Mouse (Mus musculus) embryonic facial prominence, embryonic 12.5 days (tissue): Measurements from ENCODE around the gene Gm6096. TPM values are rescaled to one million over a fixed set of nuclear protein-coding genes. Genes with fewer than 3 reads are reported as not detected.

ENCODE experiments used
- ATAC-seq: fragments of 200-750 bp; cut with Nextera tagmentation; 2 replicates; pipeline ENCODE4 v1.8.0; 2017; ENCODE audit not compliant: insufficient number of reproducible peaks, insufficient read depth, low FRiP score, low TSS enrichment
- H3K27ac ChIP-seq: fragments of 300-500 bp; sonication (generic); 2 replicates; pipeline ENCODE4 v1.5.1; 2016; ENCODE audit warnings: mild to moderate bottlenecking
- H3K27me3 ChIP-seq: fragments of 300-500 bp; sonication (generic); 2 replicates; pipeline ENCODE4 v1.6.1; 2016; ENCODE audit warnings: mild to moderate bottlenecking, moderate library complexity
- H3K36me3 ChIP-seq: fragments of 300-500 bp; sonication (generic); 2 replicates; pipeline ENCODE4 v1.6.1; 2016; ENCODE audit warnings: mild to moderate bottlenecking
- H3K4me1 ChIP-seq: fragments of 300-500 bp; sonication (generic); 2 replicates; pipeline ENCODE4 v1.6.1; 2016
- H3K4me2 ChIP-seq: fragments of 300-500 bp; sonication (generic); replicated peaks from 2 replicates; pipeline ENCODE4 v1.6.1; 2016; ENCODE audit warnings: mild to moderate bottlenecking, moderate library complexity
- H3K4me3 ChIP-seq: fragments of 300-500 bp; sonication (generic); 2 replicates; pipeline ENCODE4 v1.5.1; 2016; ENCODE audit warnings: mild to moderate bottlenecking
- H3K9ac ChIP-seq: fragments of 300-500 bp; sonication (generic); 2 replicates; pipeline ENCODE4 v1.6.1; 2016; ENCODE audit warnings: mild to moderate bottlenecking, moderate library complexity
- H3K9me3 ChIP-seq: fragments of 300-500 bp; sonication (generic); 2 replicates; pipeline ENCODE4 v1.6.1; 2016; ENCODE audit warnings: mild to moderate bottlenecking, moderate library complexity
- WGBS: fragments of 180-500 bp; shearing (Covaris S2); methylation state at CpG from one replicate; pipeline ENCODE4 v1.1.7; 2016; 5-methylcytosine and 5-hydroxymethylcytosine counted together
- polyA plus RNA-seq: library from polyadenylated mRNA; unstranded; fragments of >200 nt; fragmentation: Nextera tagmentation; extraction: Ambion mirVana; gene quantifications from 2 replicates; pipeline ENCODE4 v1.2.1, GENCODE M21; 2016

Gm6096 gene
- polyA plus RNA-seq, 1 experiment from 2014 or later = not detected

DNA sequence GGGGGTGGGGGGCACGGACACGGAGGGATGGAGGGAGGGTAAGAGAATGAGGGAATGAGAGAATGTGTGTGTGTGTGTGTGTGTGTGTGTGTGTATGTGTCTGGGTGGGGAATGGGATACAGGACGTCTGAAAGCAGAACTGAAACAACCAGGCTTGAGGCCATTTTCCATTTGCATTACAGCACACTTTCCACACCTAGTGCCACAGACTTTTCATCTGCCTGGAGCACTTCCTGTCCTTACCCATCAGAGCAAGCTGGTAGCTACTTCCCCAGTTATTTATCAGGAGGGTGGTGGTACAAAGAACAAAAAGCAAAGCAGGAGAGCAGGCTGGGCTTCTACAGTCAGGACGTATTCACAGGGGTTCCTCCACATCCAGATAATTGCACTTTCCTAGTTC lies 21.6 kb downstream of the Gm6096 start:
- 0 out of 2 replicates have a peak, but pooled peaks cover 3% of the 10 kb centered on the region for H3K36me3 ChIP-seq
- ATAC-seq = no peak
- 57% methylated on average over 4 of the region's 4 CpGs for WGBS

DNA sequence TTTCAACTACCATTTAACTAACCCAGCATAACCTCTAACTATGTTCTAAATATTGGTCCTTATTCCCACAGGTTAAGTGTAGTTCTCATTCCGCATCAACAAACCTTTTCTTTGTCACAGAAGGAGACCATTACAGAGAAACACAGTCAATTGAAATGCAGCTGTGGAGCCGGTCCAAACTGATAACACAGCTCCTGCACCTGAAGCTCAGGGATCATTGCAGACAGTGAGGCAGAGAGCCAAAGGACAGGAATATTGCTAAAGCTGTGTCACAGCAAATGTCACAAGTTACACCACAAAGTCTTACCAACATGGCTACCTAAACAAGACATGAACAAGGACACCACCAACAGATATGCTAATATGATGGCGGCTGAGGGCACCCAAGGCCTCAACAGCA lies 25.2 kb downstream of the Gm6096 start:
- WGBS = 90% methylated on average over 3 of the region's 3 CpGs
- H3K9me3 ChIP-seq = no peaks in the 10 kb centered on the region
- no peak overlapping the region for H3K9ac ChIP-seq
- H3K4me3 ChIP-seq = no peak overlapping the region
- no peaks in the 10 kb centered on the region for H3K4me1 ChIP-seq
- H3K27me3 ChIP-seq = no peaks in the 10 kb centered on the region
- H3K36me3 ChIP-seq = 0 out of 2 replicates have a peak, but pooled peaks cover 3% of the 10 kb centered on the region
- H3K27ac ChIP-seq = no peak overlapping the region
- ATAC-seq = no peak
- H3K4me2 ChIP-seq = no peak overlapping the region

More for the DNA sequence above, 21.6 kb downstream of the Gm6096 start:
- H3K4me2 ChIP-seq = no peak overlapping the region
- H3K9ac ChIP-seq = no peak overlapping the region
- H3K27ac ChIP-seq = no peak overlapping the region
- no peak overlapping the region for H3K4me3 ChIP-seq
- H3K27me3 ChIP-seq = no peaks in the 10 kb centered on the region
- H3K4me1 ChIP-seq = peaks cover 11% of the 10 kb centered on the region; the same call in 1 of the 2 replicates
- no peaks in the 10 kb centered on the region for H3K9me3 ChIP-seq

DNA sequence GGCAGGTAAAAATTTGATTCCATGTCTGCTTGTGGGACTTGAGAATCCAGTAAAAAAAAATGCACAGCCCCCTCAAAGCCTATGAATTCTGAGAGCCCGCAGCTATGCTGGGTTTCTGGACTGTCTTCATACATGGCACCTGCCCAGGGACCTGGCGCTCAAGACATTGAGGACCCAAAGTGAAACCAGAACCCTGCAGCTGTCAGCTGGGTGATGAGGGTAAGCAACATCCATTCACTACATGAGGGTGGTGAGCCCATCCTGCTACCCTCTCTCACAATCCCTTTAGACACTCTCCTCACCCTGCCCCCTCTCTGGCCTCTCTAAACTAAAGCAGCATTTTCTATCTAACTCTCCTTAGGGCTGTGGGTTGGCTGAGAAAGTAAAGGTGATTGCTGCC lies 26.8 kb downstream of the Gm6096 start:
- H3K9ac ChIP-seq = no peak overlapping the region
- H3K4me1 ChIP-seq = no peaks in the 10 kb centered on the region
- 0 out of 2 replicates have a peak, but pooled peaks cover 3% of the 10 kb centered on the region for H3K36me3 ChIP-seq
- 88% methylated on average over 2 of the region's 2 CpGs for WGBS
- no peak overlapping the region for H3K4me3 ChIP-seq
- no peak for ATAC-seq
- H3K4me2 ChIP-seq = no peak overlapping the region
- no peaks in the 10 kb centered on the region for H3K9me3 ChIP-seq
- no peak overlapping the region for H3K27ac ChIP-seq
- H3K27me3 ChIP-seq = no peaks in the 10 kb centered on the region

DNA sequence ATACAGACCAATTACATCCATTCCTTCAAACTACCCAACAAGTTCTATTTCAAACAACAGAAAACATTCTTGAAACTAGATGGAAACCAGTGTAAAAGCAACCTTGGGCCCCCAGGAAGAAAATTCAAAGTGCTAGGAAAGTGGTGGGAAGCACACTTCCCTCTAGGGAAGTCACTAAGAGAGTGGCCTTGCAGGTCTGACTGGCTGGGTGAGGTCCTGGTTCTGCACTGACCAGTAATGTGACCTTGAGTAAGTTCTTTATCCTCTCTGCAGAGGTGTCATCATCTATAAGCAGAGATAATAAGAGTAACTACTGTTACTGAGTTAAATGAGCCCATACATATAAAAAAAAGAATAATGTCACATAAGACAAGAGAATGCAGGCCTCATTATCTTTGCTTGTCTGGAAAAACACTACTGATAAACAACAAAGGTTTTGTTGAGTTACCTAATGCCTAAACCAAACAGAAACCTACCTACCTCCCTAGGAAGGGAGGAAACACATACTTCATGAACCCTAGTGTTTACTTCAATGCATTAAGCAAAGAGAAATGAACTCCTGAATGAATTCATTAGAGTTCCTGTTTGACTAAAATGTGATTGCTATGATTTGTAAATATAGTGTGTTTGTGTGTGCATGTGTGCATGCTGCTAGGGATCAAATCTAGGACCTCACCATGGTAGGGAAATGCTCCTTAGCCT lies 39.8 kb downstream of the Gm6096 start:
- Histone ChIP-seq H3K36me3 (no peaks in the 10 kb centered on the region; the same call in 1 of the 2 replicates), H3K27me3 (no peaks in the 10 kb centered on the region), H3K9me3 (no peaks in the 10 kb centered on the region), H3K4me1 (no peaks in the 10 kb centered on the region), H3K27ac (no peak overlapping the region), H3K4me2 (no peak overlapping the region), H3K4me3 (no peak overlapping the region), H3K9ac (no peak overlapping the region)
- ATAC-seq = no peak

DNA sequence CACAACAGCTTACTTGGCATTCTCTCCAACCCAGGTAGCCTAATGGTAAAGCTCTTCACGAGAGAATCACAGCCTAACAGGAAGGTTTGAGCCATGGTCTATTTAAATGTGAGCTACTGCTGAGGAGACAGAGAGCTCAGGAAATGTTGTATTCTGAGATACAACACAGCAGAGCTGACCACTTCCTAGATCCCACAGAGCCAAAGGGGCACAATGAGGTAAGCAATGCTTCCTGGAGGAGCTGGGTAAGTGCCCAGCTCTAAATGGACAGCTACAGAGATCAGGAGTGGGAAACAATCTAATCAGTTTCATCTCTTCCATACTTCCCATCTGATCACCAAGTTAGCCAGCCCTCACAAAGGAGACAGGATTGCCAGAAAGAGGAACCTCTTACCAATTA lies 40.4 kb downstream of the Gm6096 start:
- H3K36me3 ChIP-seq = no peaks in the 10 kb centered on the region
- 76% methylated on average over 1 of the region's 1 CpGs for WGBS
- H3K9me3 ChIP-seq = no peaks in the 10 kb centered on the region

DNA sequence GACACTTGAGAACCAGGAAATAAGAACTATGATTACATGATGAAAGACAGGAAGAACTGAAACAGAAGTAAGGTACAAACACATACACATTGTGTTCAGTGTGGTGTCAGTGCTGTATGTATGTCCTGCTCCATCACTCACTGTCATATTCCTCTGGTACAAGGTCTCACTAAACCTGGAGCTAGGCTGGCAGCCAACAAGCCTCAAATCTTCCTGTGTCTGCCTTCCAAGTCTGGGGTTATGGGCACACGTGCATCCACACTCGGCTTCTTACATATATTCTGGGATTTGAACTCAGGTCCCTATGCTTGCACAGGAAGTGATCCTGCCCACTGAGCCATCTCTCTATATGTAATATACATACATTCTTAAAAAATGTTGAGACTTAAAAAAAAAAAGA lies 41.8 kb downstream of the Gm6096 start:
- 93% methylated on average over 2 of the region's 2 CpGs for WGBS
- ATAC-seq = no peak

More for the DNA sequence above, 40.4 kb downstream of the Gm6096 start:
- Histone ChIP-seq H3K4me3 (no peak overlapping the region), H3K4me1 (no peaks in the 10 kb centered on the region), H3K27me3 (no peaks in the 10 kb centered on the region), H3K27ac (no peak overlapping the region), H3K4me2 (no peak overlapping the region), H3K9ac (no peak overlapping the region)
- ATAC-seq = no peak

DNA sequence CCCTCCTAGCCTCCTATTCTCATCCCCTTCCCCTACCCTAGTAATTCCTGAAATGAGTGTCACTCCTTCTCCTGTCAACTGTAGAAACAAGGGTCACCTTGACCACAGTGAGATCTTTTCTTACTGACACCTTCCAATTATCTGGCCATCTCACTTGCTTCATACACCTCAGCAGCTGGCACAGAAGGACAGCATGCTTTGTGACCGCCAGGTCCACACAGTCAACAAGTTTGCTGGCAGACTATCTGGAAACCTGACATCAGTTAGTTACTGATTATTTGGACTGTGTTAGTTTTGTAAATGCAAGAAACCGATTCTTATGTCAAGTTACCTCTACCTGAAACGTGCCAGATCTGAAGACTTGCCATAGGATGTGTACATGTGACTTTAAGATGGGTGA lies 45.3 kb downstream of the Gm6096 start:
- no peak for ATAC-seq
- WGBS = 95% methylated on average over 3 of the region's 3 CpGs
- Histone ChIP-seq H3K4me3 (no peak overlapping the region), H3K4me2 (no peak overlapping the region), H3K9me3 (no peaks in the 10 kb centered on the region), H3K36me3 (no peaks in the 10 kb centered on the region), H3K9ac (no peak overlapping the region), H3K27ac (no peak overlapping the region), H3K4me1 (no peaks in the 10 kb centered on the region), H3K27me3 (no peaks in the 10 kb centered on the region)

More for the DNA sequence above, 41.8 kb downstream of the Gm6096 start:
- no peak overlapping the region for H3K4me3 ChIP-seq
- no peaks in the 10 kb centered on the region for H3K4me1 ChIP-seq
- H3K27ac ChIP-seq = no peak overlapping the region
- no peaks in the 10 kb centered on the region for H3K9me3 ChIP-seq
- no peak overlapping the region for H3K4me2 ChIP-seq
- H3K36me3 ChIP-seq = no peaks in the 10 kb centered on the region
- H3K27me3 ChIP-seq = no peaks in the 10 kb centered on the region
- no peak overlapping the region for H3K9ac ChIP-seq

DNA sequence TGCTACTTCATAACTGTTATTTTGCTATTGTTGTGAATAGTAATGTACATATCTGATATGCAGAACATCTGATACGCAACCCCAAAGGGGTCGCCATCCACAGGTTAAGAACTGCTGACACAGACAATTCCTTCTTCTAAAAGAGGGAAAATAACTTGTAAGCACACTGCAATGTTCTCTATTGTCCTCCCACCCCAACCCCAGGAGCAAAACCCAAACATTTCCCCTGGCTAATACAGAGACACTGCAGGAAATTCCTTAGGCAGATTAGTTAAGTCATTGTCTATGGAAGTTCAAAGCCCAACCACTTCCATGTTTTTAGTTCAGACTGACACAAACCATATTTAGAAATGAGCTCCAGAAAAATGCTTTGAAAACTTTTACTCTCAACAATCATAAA lies 48.0 kb downstream of the Gm6096 start:
- Histone ChIP-seq H3K36me3 (no peaks in the 10 kb centered on the region), H3K4me3 (no peak overlapping the region), H3K9me3 (no peaks in the 10 kb centered on the region), H3K27me3 (no peaks in the 10 kb centered on the region), H3K27ac (no peak overlapping the region), H3K4me2 (no peak overlapping the region), H3K9ac (no peak overlapping the region), H3K4me1 (no peaks in the 10 kb centered on the region)
- 91% methylated on average over 2 of the region's 2 CpGs for WGBS
- ATAC-seq = no peak

Other genes with a start within 250 kb of the Gm6096 start
- not detected in 2 replicates for gene Scgb2b27, start 237.1 kb upstream of the Gm6096 start, polyA plus RNA-seq
- not detected in 2 replicates for gene Scgb1b27, start 229.6 kb upstream of the Gm6096 start, polyA plus RNA-seq
- gene Scgb1b30, start 155.6 kb upstream of the Gm6096 start, polyA plus RNA-seq = not detected in 2 replicates
- gene Wtip, start 117.8 kb upstream of the Gm6096 start, polyA plus RNA-seq = 7.7 and 8.7 TPM in 2 replicates
- 245 and 255 TPM in 2 replicates for gene Uba2, start 81.4 kb upstream of the Gm6096 start, polyA plus RNA-seq
- gene Pdcd2l, start 54.4 kb upstream of the Gm6096 start, polyA plus RNA-seq = 67.1 and 69.9 TPM in 2 replicates
- 255 and 263 TPM in 2 replicates for gene Gpi1, start 20.7 kb upstream of the Gm6096 start, polyA plus RNA-seq
- gene 4931406P16Rik, start 62.5 kb downstream of the Gm6096 start, polyA plus RNA-seq = 26.3 and 28.6 TPM in 2 replicates
- 110 and 113 TPM in 2 replicates for gene Lsm14a, start 142.3 kb downstream of the Gm6096 start, polyA plus RNA-seq